ENCODE assay signal across 10 mouse cellular contexts in the genomic region with DNA sequence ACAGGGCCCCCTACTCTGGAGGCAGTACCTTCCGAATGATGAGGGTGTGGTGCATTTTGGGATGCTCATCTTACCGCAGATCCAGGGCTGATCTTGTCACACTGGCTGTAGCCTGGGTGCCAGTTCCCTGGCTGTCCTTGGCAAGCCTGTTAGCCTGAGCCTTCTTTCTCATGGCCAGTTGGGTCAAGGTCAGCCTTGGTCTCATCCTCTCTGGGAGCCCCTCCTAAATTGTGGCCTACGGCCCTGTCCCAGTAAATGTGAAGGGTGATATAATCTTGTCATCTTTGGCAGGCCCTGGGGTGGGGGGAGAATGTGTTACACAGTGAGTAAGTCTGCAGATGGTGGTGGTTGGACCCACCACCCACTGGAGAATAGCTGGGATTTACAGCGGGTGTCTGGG.
A peak's percentile ranks its signal among the peaks of the same experiment; 100 is the strongest.
DNase-seq lines count a peak whose midpoint lies in the region; ATAC-seq and TF ChIP-seq lines count a peak whose summit lies in the region.
"Had no signal": no experiment of that assay in that cellular context is flagged by ENCODE, and none has a peak within 500 bp of the region (broad histone marks: within the 10 kb centered on the region; RNA-seq: fewer than 3 reads in every experiment).

No protein-coding gene starts in this region.

- DNase-seq in forebrain, embryonic 10.5 days (ENCODE audit: extremely low spot score, low spot score), result no peak
- DNase-seq in G1E (ENCODE audit: low spot score), result no peak
- no peak for DNase-seq in hindbrain, embryonic 11.5 days (ENCODE audit: low spot score)
- no peak for DNase-seq in layer of hippocampus, adult 11-12 months (ENCODE audit: low spot score)
- DNase-seq in gastrocnemius, postnatal 25 days, result no peak
- no peak for DNase-seq in frontal cortex, postnatal 14 days (ENCODE audit: low spot score in 2 of 2)
- DNase-seq: kidney, adult 2 months had no signal

- H3K9me3 ChIP-seq in forebrain, embryonic 10.5 days, result no peaks in the 10 kb centered on the region
- H3K9me3 ChIP-seq in forebrain, embryonic 16.5 days (ENCODE audit: control insufficient read depth, low read length), result no peaks in the 10 kb centered on the region
- no peaks in the 10 kb centered on the region for H3K9me3 ChIP-seq in G1E (replicated peaks)
- H3K9me3 ChIP-seq in hindbrain, embryonic 11.5 days (ENCODE audit: control insufficient read depth, low read length), result no peaks in the 10 kb centered on the region
- no peaks in the 10 kb centered on the region for H3K9me3 ChIP-seq in midbrain, embryonic 12.5 days

- H3K36me3 ChIP-seq in forebrain, embryonic 10.5 days (replicated peaks), result peaks cover 33% of the 10 kb centered on the region
- H3K36me3 ChIP-seq in forebrain, embryonic 16.5 days (ENCODE audit: control insufficient read depth, insufficient read depth), result peaks cover 8% of the 10 kb centered on the region; the same call in 1 of the 2 replicates
- H3K36me3 ChIP-seq in G1E (replicated peaks), result peaks cover 97% of the 10 kb centered on the region
- H3K36me3 ChIP-seq in hindbrain, embryonic 11.5 days (ENCODE audit: control insufficient read depth, insufficient read depth, low read length), result peaks cover 5% of the 10 kb centered on the region; the same call in 1 of the 2 replicates
- peaks cover 14% of the 10 kb centered on the region for H3K36me3 ChIP-seq in midbrain, embryonic 12.5 days

- 88% methylated on average over 4 of the region's 4 CpGs for WGBS in forebrain, embryonic 10.5 days
- WGBS in forebrain, embryonic 16.5 days, result 77% methylated on average over 4 of the region's 4 CpGs
- WGBS in hindbrain, embryonic 11.5 days, result 91% methylated on average over 4 of the region's 4 CpGs
- WGBS in midbrain, embryonic 12.5 days, result 82% methylated on average over 4 of the region's 4 CpGs

- TF ChIP-seq CTCF in G1E (IDR thresholded peaks at IDR 0.05; ENCODE audit: low read depth, low read length), result no peak

- no peak overlapping the region for H3K9ac ChIP-seq in forebrain, embryonic 16.5 days (replicated peaks; ENCODE audit: low read depth, low read length)
- H3K9ac ChIP-seq in hindbrain, embryonic 11.5 days (ENCODE audit: low read depth, low read length), result peak overlapping the region; percentile 36; the same call in 1 of the 2 replicates
- H3K9ac ChIP-seq in midbrain, embryonic 12.5 days (replicated peaks), result 0 out of 2 replicates have a peak overlapping the region, but pooled peaks have one; percentile 16

- no peaks in the 10 kb centered on the region for H3K27me3 ChIP-seq in forebrain, embryonic 10.5 days (ENCODE audit: poor library complexity, severe bottlenecking)
- no peaks in the 10 kb centered on the region for H3K27me3 ChIP-seq in forebrain, embryonic 16.5 days (replicated peaks; ENCODE audit: control insufficient read depth, insufficient read depth, low read length)
- no peaks in the 10 kb centered on the region for H3K27me3 ChIP-seq in G1E (ENCODE audit: insufficient read depth, low read length)
- H3K27me3 ChIP-seq in hindbrain, embryonic 11.5 days (ENCODE audit: control insufficient read depth, insufficient read depth, low read length), result no peaks in the 10 kb centered on the region
- no peaks in the 10 kb centered on the region for H3K27me3 ChIP-seq in midbrain, embryonic 12.5 days
- H3K27me3 ChIP-seq: Patski had no signal

- H3K27ac ChIP-seq in forebrain, embryonic 10.5 days, result peak overlapping the region; percentile 10; the same call in 1 of the 2 replicates
- no peak overlapping the region for H3K27ac ChIP-seq in forebrain, embryonic 16.5 days (ENCODE audit: low read length)
- H3K27ac ChIP-seq in hindbrain, embryonic 11.5 days (ENCODE audit: low read depth, low read length), result peak overlapping the region; percentile 33; the same call in 1 of the 2 replicates
- H3K27ac ChIP-seq in midbrain, embryonic 12.5 days (replicated peaks), result peak overlapping the region; percentile 58; the same call in 1 of the 2 replicates

- H3K4me3 ChIP-seq in forebrain, embryonic 10.5 days, result no peak overlapping the region
- no peak overlapping the region for H3K4me3 ChIP-seq in forebrain, embryonic 16.5 days (replicated peaks; ENCODE audit: low read length)
- peak overlapping the region; percentile 27; the same call in 1 of the 2 replicates for H3K4me3 ChIP-seq in G1E (ENCODE audit: low read depth, low read length)
- no peak overlapping the region for H3K4me3 ChIP-seq in hindbrain, embryonic 11.5 days (ENCODE audit: low read depth, low read length)
- no peak overlapping the region for H3K4me3 ChIP-seq in midbrain, embryonic 12.5 days

- ATAC-seq in forebrain, embryonic 16.5 days, result no peak
- no peak for ATAC-seq in G1E (ENCODE audit: extremely low read depth, insufficient number of reproducible peaks, low FRiP score, poor library complexity, severe bottlenecking)
- no peak for ATAC-seq in hindbrain, embryonic 11.5 days (ENCODE audit: low FRiP score)
- ATAC-seq in midbrain, embryonic 12.5 days (ENCODE audit: low FRiP score, low read depth), result no peak
- ATAC-seq: Patski had no signal

- peaks cover 86% of the 10 kb centered on the region for H3K4me1 ChIP-seq in forebrain, embryonic 10.5 days
- H3K4me1 ChIP-seq in forebrain, embryonic 16.5 days (replicated peaks; ENCODE audit: control insufficient read depth, insufficient read depth, low read length), result peaks cover 68% of the 10 kb centered on the region
- peaks cover 89% of the 10 kb centered on the region for H3K4me1 ChIP-seq in G1E (ENCODE audit: insufficient read depth, low read depth, low read length)
- peaks cover 29% of the 10 kb centered on the region for H3K4me1 ChIP-seq in hindbrain, embryonic 11.5 days (replicated peaks; ENCODE audit: control insufficient read depth, insufficient read depth, low read length)
- H3K4me1 ChIP-seq in midbrain, embryonic 12.5 days, result peaks cover 84% of the 10 kb centered on the region

- H3K4me2 ChIP-seq in forebrain, embryonic 16.5 days (ENCODE audit: low read length), result no peak overlapping the region
- no peak overlapping the region for H3K4me2 ChIP-seq in hindbrain, embryonic 11.5 days (replicated peaks; ENCODE audit: low read depth, low read length)
- no peak overlapping the region; the same call in 1 of the 2 replicates for H3K4me2 ChIP-seq in midbrain, embryonic 12.5 days (replicated peaks)
